Mouse (Mus musculus) c-Kit-positive CD71-negative TER-119-negative erythroid progenitor cells, embryonic 14.5 days (primary cell): ENCODE results near the gene Klc1.

Experiments
- DNase-seq: peaks from one replicate; pipeline ENCODE4 v3.0.0-alpha.2; 2013; ENCODE audit warnings: low read depth

Gene Klc1

DNA sequence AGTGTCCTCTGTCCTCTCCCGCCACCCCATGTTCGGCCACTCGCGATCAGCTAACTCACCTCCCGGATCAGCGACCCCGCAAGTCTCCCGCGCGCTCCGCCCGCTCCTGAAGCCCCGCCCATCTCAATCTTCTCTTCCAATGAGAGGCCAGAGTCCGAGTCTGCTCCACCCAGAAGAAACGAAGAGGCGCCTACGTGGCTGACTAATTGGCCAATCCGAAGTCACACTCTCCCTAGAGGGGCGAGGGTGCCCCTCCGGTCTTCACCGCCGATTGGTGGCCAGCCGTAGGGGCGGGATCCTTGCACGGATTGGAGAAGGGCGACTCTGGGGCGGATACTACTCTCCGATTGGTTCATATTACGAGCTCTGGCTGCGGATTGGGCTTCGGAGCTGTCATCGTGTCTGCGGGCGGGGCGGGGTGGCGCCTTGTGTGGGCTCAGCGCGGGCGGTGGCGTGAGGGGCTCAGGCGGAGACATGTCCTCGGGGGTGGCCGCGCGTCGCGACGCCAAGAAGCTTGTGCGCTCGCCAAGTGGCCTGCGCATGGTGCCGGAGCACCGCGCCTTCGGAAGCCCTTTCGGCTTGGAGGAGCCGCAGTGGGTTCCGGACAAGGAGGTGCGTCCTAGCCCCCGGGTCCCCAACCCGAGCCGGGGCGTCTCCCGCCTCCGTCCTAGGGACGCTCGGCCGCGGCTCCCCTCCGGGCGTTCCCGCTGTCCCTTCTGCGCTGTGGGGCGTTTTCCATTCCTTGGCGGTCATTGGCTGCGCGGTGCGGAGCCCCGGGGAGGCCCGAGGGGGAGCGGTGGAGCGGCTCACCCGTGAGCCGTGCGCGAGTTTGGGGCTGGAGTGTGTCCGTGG, 55.3 kb downstream of the Klc1 start, which contains the start of the genes Xrcc3 and Zfyve21:
Gene Xrcc3 (minus strand): TSS at position 108 of the 852 bp plus-strand sequence.
Gene Zfyve21 (plus strand): TSS at position 405 of the 852 bp plus-strand sequence.
- DNase-seq = peak; percentile 98

DNA sequence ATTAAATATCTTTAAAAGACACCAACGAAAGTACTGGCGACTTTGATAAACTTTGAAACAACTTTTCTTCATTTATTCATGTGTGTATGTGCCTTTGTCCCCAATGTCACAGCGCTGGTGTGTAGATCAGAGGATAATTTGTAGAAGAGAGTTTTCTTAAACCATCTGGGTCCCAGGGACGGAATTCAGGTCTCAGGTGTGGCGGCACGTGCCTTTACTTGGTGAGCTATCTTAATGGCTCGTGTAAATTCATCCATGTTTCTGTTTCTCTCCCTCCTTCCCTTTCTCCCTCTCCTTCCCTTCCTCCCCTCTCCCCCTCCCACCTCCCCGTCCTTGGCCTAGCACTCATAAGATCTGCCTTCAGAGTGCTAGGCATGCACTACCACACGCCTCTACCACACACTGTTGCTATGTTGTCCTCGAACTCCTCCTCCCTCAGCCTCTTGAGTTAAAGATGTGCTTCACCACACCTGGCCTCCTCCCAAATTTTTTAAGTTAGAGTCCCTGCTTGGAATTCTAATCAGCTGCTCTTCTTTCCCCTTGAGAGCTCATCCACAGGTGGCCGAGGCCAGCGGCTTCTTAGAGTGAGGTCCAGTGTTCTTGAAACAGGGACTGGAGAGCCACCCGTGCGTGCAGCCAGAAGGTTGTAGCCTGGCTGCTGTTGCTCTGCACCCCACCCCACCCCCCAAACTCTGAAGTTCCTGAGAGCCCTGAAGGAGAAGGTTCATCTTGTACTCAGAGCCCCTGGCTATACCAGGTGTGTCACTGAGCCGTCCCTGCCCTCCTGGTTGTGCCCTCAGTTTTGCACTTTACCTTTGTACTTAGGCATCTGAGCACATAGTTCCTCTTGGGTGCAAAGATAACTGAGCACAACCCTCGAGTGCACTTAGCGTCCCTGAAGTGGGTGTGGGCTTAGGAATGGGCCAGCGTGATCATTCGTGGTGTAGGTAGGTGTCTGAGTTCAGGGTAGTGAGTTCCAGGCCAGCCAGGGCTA, 56.4 kb downstream of the Klc1 start:
- DNase-seq = no peak

DNA sequence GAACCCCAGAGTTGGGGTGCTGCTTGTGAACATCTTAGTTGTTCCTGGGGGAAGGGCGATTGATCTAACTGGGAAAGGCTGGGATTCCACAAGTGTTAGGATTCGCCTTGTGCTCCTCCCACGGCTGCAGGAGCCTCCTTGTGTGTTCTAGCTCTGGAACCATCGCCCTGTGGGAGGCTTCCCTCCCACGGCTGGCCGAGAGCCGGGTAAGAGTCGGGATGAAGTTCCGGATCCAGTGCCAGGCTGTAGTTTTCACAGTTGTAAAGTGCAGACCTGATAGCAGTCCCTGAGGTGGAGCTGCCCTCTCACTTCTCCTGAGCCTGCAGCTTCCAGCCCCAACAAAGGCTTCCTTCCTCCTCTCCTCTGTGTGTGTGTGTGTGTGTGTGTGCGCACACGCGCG, 57.9 kb downstream of the Klc1 start:
- DNase-seq = no peak

DNA sequence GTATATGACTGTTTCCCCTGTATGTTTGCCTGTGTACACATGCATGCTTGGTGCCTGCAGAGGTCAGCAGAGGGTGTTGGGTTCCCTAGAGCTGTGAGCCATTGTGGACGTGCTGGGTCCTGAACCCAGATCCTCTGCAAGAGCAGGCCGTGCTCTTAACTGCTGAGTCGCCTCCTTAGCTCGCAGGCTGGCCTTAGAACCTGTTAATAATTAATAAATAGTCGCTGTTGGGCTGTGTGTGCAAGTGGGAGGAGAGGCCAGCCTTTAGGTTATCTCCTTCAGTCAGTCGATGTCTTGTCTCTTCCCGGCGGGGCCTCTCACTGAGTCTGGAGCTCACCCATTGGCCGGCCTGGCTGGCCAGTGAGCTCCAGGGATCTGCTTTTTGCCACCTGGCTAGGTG, 58.3 kb downstream of the Klc1 start:
- DNase-seq = no peak

DNA sequence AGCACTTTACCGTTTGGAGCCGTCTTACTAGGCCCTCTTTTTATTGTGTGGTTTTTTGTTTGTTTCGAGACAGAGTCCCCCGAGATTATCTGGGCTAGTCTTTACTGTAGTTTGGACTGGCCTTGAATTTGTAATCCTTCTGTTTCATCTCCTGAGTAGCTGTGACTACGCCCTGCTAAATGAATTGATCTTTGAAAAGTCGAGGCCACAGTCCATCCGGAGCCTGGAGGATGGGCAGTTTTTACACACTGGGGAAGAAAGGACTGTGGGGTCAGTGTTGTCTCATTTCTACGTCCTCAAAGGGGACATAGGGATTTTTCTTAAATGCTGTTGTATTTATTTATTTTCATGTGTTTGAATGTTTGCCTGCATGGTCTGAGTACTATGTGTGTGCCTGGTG, 59.3 kb downstream of the Klc1 start:
- DNase-seq = no peak

DNA sequence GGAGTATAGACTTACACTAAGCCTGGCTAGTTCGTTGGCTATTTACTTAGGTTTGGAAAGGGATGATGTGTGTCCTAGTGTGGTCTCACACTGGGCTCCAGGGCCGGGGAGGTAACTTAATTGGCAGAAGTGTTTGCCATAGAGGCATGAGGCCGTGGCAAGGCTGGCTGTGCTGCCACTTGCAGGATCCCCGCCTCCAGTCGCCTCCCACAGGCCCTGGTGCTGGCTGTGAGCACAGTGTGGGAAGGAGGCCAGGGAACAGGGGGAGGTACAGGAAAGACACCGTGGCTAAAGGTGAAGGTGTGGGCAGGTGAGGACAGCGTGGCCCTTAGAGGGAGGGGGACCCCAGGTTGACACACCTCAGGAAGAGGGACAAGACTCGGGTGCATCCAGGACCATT, 61.3 kb downstream of the Klc1 start:
- no peak for DNase-seq

DNA sequence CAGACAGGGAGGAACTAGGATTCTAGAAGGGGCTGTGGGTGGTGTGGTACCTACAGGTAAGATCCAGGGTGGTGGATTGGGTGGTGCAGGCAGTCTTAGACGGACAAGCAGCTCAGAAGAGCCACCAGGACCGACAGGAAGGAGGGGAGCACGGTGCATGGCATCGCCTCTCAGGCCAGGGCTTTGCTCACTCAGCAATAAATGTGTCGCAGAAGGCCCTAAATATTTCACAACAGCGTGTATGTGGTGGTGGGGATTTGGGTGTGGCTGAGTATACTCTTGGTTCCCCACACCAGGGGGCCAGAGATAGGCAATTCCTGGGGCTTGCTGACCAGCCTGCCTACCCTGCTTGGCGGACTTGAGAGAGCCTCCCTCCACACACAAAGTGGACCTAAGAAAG, 62.1 kb downstream of the Klc1 start:
- no peak for DNase-seq

DNA sequence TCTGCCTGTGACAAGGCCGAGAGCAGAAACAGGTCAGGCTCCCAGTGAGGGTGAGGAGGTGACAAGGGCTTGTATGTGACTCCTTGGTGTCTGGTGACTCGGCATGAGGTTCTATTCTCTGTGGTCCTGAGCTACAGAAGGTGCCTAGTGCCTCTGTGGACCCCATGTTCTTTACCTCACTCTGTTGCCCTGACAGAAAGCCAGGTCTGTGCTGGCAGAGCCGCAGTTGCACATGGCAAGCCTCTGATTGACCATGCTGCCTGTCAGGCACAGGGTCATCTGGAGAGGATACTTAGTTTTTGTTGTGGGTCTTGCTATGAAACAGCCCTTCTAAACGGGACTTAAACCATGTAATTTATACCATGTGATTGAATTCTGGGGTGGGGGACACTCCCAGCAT, 63.3 kb downstream of the Klc1 start:
- no peak for DNase-seq

DNA sequence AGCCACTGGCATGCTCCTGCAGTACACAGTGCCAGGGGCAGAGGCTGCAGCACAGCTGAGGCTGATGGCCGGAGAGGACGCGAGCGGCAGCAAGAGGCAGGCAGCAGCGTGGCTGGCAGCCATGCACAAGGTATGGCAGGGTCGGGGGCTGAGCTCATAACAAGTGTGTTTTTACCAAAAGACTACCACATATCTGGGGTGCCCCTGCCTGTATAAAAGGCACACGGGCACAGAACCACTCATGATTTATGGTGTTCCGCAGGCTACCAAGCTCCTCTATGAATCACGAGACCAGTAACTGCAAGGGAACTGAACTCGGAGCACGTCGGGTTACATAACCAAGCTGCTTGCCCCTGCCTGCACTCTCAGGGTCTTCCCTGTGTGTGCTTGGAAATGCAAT, 68.9 kb downstream of the Klc1 start:
- no peak for DNase-seq

DNA sequence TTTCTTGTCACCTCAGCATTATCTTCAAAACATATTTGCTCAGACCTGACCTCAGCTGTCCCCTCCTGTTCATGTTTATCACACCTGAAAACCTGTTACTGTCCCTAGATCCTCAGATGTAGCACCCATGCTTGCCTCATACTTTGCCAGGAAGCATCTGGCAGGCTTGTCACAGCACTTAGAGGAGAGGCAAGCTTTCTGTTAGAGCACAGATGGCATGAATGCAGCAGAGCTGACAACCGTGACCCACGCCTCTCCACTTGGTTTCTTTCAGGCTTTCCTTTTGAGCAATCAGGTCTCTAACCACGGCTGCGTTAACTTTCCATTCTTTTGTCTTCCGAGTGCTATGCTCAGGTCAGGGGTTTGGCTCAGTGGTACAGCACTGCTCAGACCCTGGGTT, 70.8 kb downstream of the Klc1 start:
- no peak for DNase-seq

DNA sequence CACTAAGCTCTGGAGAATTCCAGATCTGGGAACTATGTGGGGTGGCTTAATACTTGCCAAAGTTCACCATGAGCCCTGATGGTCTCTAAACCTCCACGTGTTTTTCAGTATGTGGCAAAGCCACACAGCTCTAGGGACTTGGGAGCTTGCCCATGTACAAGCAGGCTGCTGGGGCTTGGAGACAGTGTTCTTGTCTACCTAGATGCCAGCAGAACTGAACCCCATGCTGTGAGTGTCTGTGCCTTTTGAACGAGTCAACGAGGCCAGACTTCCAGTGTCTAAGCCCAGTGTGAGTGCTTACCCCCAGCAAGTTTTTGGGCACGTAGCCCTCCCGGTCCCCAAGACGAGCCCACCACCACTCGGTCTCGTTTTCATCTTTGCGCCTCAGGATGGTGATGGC, 71.3 kb downstream of the Klc1 start:
- DNase-seq = no peak

DNA sequence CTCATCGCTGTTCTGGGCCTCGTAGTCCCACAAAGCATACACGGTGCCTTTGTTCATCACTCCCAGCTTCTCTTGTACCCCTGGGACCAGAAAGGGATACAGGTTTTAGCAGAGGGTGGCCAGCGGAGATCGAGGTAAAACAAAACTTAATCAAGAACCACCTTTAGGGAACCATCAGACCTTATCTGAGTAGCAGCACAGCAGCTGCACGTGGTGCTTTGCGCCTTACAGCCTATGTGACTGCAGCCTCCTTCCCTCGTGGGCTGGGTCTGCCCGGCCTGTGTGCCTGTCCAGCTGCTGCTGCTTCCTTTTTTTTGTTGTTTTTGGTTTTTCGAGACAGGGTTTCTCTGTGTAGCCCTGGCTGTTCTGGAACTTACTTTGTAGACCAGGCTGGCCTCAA, 71.7 kb downstream of the Klc1 start:
- DNase-seq = no peak

DNA sequence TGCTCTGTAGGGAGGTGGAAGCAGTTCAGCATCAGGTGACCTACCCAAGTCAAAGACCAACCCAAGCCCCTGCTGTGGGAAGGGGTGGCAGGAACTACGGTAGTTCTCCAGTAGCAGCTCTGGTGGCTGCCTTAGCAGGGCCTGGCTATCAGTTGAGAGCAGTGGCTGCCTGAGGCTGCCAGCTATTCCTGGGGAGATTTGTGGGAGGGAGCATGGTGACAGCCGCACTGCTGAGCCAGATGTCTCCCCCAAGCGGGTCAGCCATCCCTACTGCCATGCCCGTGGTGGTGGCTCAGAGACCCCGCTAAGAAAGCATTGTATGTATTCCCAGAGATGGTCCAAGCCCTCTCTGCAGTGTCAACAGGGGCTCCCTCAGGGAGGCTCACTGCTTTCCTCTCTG, 74.0 kb downstream of the Klc1 start:
- no peak for DNase-seq

DNA sequence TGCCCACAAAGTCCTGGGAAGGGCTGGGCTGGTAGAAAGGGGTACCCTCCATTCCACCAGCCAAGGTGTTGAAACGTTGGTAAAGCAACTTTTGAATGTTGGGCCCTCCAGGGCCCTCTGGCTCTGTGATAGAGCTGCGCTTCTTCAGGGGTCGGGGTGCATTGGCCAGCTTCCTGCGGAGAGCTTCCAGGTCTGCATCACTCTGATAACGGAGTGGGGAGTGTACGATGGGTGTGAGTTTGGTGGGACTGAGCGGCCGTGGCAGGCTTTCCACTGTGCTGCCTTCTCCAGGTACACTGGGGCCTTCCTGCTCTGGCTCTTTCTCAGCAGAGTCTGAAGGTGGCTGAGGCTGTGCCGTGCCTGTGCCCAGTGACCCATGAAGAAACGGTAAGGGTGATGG, 74.8 kb downstream of the Klc1 start:
- no peak for DNase-seq

DNA sequence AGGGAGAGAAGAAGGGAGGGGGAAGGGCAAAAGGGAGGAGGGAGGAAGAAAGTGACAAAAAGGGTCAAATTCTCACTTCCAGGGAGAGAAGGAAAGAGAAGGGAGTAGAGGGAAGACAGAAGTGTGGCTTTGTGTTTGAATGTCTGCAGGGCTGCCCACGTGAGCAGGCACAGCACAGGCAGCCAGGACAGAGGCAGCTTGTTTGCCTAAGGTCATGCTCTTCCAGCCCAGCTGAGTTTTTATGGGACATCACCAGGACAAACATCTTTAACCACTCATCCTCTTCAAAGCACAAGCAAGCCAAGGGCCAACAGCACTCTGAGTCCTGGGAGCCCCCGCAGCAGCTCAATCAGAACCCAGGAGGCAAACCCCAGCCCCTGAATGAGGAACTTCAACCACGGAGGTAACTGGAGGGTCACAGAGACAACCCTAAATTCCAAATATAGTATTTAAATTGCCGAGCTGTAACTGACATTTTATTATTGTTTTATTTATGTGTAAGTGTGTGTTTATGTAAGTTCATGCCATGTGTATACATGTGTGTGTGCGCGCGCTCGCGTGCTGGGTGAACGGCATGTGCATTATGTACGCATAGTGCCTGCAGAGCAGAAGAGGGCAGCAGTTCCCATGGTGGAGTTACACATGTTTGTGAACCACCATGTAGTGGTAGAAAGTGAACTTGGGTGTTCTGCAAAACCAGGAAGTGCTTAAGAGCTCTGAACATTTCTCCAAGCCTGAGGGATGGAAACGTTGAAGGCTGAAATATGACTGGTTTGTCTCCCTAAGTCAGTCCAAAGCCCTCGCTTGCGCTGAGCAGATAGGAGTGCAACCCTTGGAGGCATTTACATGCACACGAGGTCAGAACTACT, 84.2 kb downstream of the Klc1 start:
- DNase-seq = no peak

DNA sequence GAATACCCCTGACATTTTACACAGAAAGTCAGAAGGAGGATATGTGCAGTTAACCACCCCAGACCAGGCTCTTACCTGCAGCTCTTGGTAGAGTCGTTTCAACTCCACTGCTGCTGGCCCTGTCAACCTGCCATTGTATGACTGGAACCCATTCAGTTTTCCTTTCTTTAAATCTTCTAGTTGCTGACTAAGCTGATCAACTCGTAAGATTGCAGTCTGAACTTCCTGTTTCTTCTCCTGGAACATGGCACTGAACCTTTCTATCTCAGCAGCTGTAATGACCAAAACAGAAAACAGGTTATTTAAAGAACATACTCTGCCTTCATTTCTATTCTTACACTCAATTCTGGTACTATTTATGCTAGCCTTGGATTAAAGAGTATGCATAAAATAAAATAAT, 84.8 kb downstream of the Klc1 start:
- DNase-seq = no peak

DNA sequence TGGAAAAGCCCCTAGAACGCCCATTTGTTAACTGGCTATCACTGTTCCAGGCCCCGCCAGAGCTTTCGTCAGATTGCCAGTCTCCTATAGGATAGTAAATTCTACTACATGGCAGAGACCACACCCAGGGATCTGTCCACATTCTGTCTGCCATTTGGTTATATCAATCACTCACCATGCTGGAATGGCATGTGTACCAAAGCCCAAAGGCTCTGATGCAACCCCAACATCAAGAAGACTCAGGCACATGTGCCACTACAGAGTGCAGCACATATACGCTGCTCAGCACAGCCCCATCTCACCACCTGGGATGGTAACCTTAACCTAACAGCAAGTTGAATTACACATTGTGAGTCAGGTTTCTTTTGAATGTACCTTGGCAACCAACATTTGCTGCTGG, 87.3 kb downstream of the Klc1 start:
- no peak for DNase-seq

DNA sequence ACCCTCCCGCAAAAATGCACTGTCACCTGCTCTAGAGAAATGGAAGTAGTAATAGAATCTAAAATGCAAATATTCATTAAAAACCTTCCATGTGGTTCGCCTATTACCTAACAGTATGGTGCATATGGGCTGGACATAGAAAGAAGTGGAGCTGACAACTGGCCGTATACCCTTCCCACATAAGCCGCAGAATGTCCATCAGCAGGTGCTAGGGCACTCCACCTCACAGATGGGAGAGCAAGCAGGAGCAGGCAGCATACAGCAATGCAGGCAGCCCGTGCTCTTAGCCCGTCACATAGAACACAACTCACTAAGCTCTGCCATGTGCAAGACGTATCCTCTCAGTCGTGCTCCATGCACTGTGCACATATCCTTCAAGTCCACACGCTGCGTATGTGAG, 88.2 kb downstream of the Klc1 start:
- no peak for DNase-seq

DNA sequence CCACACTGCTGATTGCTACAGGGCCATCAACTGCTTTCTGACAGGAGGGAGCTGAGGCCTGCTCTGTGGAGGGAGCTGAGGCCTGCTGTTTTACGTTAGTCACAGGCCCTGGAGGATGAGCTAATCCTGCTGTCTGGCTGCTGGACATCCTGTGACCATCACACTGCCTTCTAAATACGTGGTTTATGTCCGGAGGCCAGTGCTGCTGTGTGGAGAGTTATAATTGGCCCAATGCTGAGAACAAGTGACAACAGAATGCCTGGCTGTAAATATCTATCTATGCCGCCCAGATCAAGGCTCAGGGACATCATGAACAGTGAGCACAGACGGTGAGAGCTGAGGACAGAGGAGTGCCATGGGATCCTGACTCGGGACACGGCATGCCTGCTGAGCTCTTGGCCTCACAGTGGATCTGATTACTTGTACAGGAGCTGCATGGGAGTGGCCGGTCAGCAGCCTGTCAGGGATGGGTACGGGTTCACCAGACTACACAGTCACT, 89.7 kb downstream of the Klc1 start:
- no peak for DNase-seq

DNA sequence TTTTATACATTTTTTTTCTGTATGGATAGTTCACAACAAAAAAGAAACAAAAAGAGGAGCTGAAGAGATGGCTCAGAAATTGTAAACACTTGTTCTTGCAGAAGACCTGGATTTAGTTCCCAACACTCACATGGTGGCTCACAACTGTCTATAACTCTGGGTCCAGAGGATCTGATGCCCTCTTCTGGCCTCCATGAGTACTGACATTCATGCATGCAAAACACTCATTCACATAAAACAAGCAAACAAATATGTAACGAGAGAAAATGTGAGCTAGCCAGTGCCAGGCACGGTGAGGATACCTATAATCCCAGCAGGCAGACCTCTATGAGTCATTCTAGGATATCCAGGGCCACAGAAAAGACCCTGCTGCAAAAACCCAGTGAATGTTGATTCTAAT, 92.6 kb downstream of the Klc1 start:
- DNase-seq = no peak

DNA sequence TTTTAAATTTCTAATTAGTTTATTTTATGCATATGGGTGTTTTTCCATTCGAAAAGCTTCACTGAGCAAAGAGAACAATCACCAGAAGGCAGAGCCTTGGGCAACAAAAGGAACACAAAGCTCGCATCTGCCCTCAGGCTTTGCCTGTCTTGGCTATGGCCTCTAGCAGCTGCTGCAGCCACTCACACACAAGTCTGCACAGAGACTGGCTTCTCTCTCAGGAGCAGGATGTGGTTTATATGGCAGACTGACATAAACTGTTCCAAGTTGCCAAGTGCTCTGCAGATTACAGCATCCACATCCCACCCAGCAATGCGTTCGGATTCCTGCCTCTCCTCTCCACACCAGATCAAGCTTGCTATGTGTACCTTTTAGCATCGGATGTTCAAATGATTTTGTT, 93.1 kb downstream of the Klc1 start:
- DNase-seq = no peak

DNA sequence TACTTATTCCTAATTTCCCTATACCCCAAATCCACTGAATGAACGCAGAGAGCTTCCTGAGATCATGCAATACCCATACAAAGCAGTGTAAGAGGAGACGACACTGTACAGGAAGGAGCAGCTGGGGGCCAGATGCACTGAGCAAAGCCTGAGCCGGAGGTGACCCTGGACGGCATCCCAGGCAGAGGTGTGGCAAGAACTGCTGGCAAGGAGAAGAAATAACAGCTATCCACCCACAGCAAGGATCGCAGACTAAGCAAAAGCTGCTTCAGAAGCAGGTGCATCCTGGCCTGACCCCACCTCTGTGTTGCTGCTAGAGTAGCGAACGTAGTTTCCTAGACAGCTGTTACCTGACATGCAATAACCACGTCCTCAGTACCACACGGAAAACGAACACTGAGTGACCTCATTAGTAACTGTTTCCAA, 94.4 kb downstream of the Klc1 start:
- DNase-seq = no peak
